Mouse (Mus musculus) stomach, embryonic 14.5 days (tissue): ENCODE measurements around the gene Med19. TPM values are rescaled to one million over a fixed set of nuclear protein-coding genes. Genes with fewer than 3 reads are reported as not detected.

ENCODE experiments used
- ATAC-seq: fragments of 200-750 bp; cut with Nextera tagmentation; 2 replicates; pipeline ENCODE4 v1.8.0; 2017; ENCODE audit warnings: low read depth, moderate TSS enrichment; ENCODE audit not compliant: insufficient number of reproducible peaks, insufficient read depth, low FRiP score
- H3K27ac ChIP-seq: fragments of 300-500 bp; sonication (generic); 2 replicates; pipeline ENCODE4 v1.5.1; 2014; ENCODE audit warnings: mild to moderate bottlenecking, low read length, moderate library complexity, mixed read lengths
- H3K27me3 ChIP-seq: fragments of 300-500 bp; sonication (generic); 2 replicates; pipeline ENCODE4 v1.6.1; 2014; ENCODE audit warnings: low read length, control low read depth, mixed read lengths; ENCODE audit not compliant: control insufficient read depth, insufficient read depth
- H3K36me3 ChIP-seq: fragments of 300-500 bp; sonication (generic); 2 replicates; pipeline ENCODE4 v1.6.1; 2014; ENCODE audit warnings: mild to moderate bottlenecking, control low read depth, low read length, moderate library complexity, mixed read lengths; ENCODE audit not compliant: control insufficient read depth, insufficient read depth
- H3K4me1 ChIP-seq: fragments of 300-500 bp; sonication (generic); 2 replicates; pipeline ENCODE4 v1.6.1; 2014; ENCODE audit warnings: low read length, control low read depth, mixed read lengths; ENCODE audit not compliant: control insufficient read depth, insufficient read depth
- H3K4me2 ChIP-seq: fragments of 300-500 bp; sonication (generic); replicated peaks from 2 replicates; pipeline ENCODE4 v1.6.1; 2014; ENCODE audit warnings: low read depth, low read length, control low read depth
- H3K4me3 ChIP-seq: fragments of 300-500 bp; sonication (generic); 2 replicates; pipeline ENCODE4 v1.5.1; 2014; ENCODE audit warnings: low read depth, low read length, control low read depth
- H3K9ac ChIP-seq: fragments of 300-500 bp; sonication (generic); replicated peaks from 2 replicates; pipeline ENCODE4 v1.6.1; 2014; ENCODE audit warnings: low read depth, mild to moderate bottlenecking, control low read depth, low read length, moderate library complexity, mixed read lengths
- H3K9me3 ChIP-seq: fragments of 300-500 bp; sonication (generic); 2 replicates; pipeline ENCODE4 v1.6.1; 2016; ENCODE audit warnings: low read depth, low read length, control low read depth; ENCODE audit not compliant: control insufficient read depth
- whole genome bisulfite sequencing: fragments of 180-500 bp; shearing (Covaris S2); extraction: QIAGEN DNeasy Blood & Tissue Kit; methylation state at CpG from one replicate; pipeline ENCODE4 v1.1.7; 2014; 5-methylcytosine and 5-hydroxymethylcytosine counted together
- polyA plus RNA-seq: library from polyadenylated mRNA; unstranded; fragments of >200 nt; fragmentation: Nextera tagmentation; extraction: Ambion mirVana; gene quantifications from 2 replicates; pipeline ENCODE4 v1.2.1, GENCODE M21; 2014

The Med19 gene
- polyA plus RNA-seq, 1 experiment from 2014 or later = 38.3 TPM

GRCm38 (mm10) chr2:84677270-84677967 is 783 bp upstream of the Med19 start:
- Histone ChIP-seq H3K27me3 (no peaks in the 10 kb centered on the region), H3K9ac (peak overlapping the region; percentile 39; the same call in 1 of the 2 replicates), H3K4me3 (peak overlapping the region; percentile 98), H3K9me3 (no peaks in the 10 kb centered on the region), H3K4me1 (peaks cover 13% of the 10 kb centered on the region; the same call in 1 of the 2 replicates), H3K4me2 (peak overlapping the region; percentile 50), H3K27ac (no peak overlapping the region), H3K36me3 (peaks cover 12% of the 10 kb centered on the region; the same call in 1 of the 2 replicates)
- peak; percentile 37; the same call in 1 of the 2 replicates for ATAC-seq
- 9% methylated on average over 22 of the region's 22 CpGs for WGBS

GRCm38 (mm10) chr2:84679016-84679415 is 814 bp downstream of the Med19 start, which contains the start of gene Tmx2:
Gene Tmx2, minus strand, starts transcription at chr2:84679140.
- 14% methylated on average over 8 of the region's 8 CpGs for WGBS
- H3K27me3 ChIP-seq = no peaks in the 10 kb centered on the region

DNA sequence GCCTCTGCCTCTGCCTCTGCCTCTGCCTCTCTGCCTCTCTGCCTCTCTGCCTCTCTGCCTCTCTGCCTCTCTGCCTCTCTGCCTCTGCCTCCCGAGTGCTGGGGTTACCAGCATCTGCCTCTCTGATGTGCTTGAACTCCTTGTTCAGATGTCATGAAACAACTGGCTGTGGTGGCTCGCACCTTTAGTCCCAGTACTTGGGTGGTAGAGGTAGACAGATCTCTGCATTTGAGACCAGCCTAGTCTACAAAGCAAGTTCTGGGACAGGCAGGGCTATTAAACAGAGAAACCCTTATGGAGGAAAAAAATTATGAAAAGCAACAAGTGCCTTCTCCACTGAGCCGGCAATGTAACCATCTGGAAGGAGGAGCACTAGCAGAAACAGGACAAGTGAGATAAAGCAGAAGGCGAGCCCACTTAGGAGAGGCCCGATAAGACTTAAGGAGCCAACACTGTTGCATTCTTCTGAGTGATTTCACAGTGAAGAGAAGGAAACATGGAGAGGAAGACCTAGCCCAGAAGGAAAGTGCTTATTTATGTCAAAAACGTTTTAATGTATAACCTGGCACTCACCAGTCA is 4.5 kb downstream of the Med19 start:
- no peak for ATAC-seq
- Histone ChIP-seq H3K9ac (no peak overlapping the region), H3K4me2 (no peak overlapping the region), H3K4me3 (no peak overlapping the region), H3K36me3 (peaks cover 24% of the 10 kb centered on the region; the same call in 1 of the 2 replicates), H3K27me3 (no peaks in the 10 kb centered on the region), H3K27ac (no peak overlapping the region), H3K4me1 (0 out of 2 replicates have a peak, but pooled peaks cover 8% of the 10 kb centered on the region), H3K9me3 (no peaks in the 10 kb centered on the region)
- WGBS = 64% methylated on average over 6 of the region's 6 CpGs

More at GRCm38 (mm10) chr2:84679016-84679415, 814 bp downstream of the Med19 start, which contains the start of gene Tmx2:
- Histone ChIP-seq H3K4me2 (peak within 1 kb of the TSS; percentile 80), H3K4me1 (peaks cover 13% of the 10 kb centered on the region; the same call in 1 of the 2 replicates), H3K4me3 (peak within 1 kb of the TSS; percentile 98), H3K36me3 (peaks cover 4% of the 10 kb centered on the region; the same call in 1 of the 2 replicates), H3K27ac (peak within 1 kb of the TSS; percentile 79), H3K9me3 (no peaks in the 10 kb centered on the region), H3K9ac (peak within 1 kb of the TSS; percentile 77)
- no peak for ATAC-seq

GRCm38 (mm10) chr2:84688080-84688844 is 10.1 kb downstream of the Med19 start:
- 67% methylated on average over 2 of the region's 2 CpGs for WGBS
- Histone ChIP-seq H3K36me3 (peaks cover 71% of the 10 kb centered on the region), H3K9me3 (no peaks in the 10 kb centered on the region), H3K4me3 (no peak overlapping the region), H3K9ac (no peak overlapping the region), H3K4me1 (no peaks in the 10 kb centered on the region), H3K27me3 (no peaks in the 10 kb centered on the region), H3K27ac (no peak overlapping the region), H3K4me2 (no peak overlapping the region)
- ATAC-seq = no peak

DNA sequence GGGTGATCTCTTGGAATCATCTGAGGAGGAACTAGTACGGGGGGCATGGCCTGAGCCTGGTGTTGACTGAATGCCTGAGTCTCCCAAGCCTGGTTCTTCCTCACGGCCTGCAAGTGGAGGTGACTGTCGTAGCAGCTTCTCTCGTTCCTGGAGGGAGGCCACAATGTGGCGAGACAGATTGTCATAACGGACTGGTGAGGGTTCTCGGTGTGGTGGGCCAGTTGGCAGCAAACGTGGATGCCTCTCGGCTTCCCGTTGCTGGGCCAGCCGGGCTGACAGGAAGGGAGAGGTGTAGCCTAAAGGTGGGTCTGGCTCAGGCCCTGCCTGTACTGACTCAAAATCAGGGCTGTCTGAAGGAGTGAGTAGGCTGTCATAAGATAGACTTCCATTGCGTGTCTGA is 11.8 kb downstream of the Med19 start:
- H3K4me2 ChIP-seq = no peak overlapping the region
- H3K36me3 ChIP-seq = peaks cover 83% of the 10 kb centered on the region
- no peak overlapping the region for H3K9ac ChIP-seq
- H3K27me3 ChIP-seq = no peaks in the 10 kb centered on the region
- H3K4me3 ChIP-seq = no peak overlapping the region
- no peaks in the 10 kb centered on the region for H3K9me3 ChIP-seq
- 93% methylated on average over 12 of the region's 12 CpGs for WGBS
- no peak for ATAC-seq
- no peak overlapping the region for H3K27ac ChIP-seq
- H3K4me1 ChIP-seq = no peaks in the 10 kb centered on the region

- H3K27ac ChIP-seq = no peak overlapping the region
- no peaks in the 10 kb centered on the region for H3K4me1 ChIP-seq
- no peak overlapping the region for H3K4me3 ChIP-seq
- 82% methylated on average over 5 of the region's 5 CpGs for WGBS
- ATAC-seq = peak; percentile 63; the same call in 1 of the 2 replicates
- H3K9ac ChIP-seq = no peak overlapping the region
- H3K9me3 ChIP-seq = no peaks in the 10 kb centered on the region
- peaks cover 56% of the 10 kb centered on the region for H3K36me3 ChIP-seq
- no peak overlapping the region for H3K4me2 ChIP-seq
- H3K27me3 ChIP-seq = no peaks in the 10 kb centered on the region
These were observed 16.9 kb downstream of the Med19 start for GRCm38 (mm10) chr2:84695007-84695695.

GRCm38 (mm10) chr2:84703497-84703896 is 25.3 kb downstream of the Med19 start:
- ATAC-seq = no peak
- Histone ChIP-seq H3K4me1 (0 out of 2 replicates have a peak, but pooled peaks cover 4% of the 10 kb centered on the region), H3K9ac (no peak overlapping the region), H3K27ac (no peak overlapping the region), H3K4me3 (no peak overlapping the region), H3K9me3 (no peaks in the 10 kb centered on the region), H3K4me2 (no peak overlapping the region), H3K27me3 (no peaks in the 10 kb centered on the region), H3K36me3 (peaks cover 30% of the 10 kb centered on the region)
- WGBS = 91% methylated on average over 1 of the region's 1 CpGs

DNA sequence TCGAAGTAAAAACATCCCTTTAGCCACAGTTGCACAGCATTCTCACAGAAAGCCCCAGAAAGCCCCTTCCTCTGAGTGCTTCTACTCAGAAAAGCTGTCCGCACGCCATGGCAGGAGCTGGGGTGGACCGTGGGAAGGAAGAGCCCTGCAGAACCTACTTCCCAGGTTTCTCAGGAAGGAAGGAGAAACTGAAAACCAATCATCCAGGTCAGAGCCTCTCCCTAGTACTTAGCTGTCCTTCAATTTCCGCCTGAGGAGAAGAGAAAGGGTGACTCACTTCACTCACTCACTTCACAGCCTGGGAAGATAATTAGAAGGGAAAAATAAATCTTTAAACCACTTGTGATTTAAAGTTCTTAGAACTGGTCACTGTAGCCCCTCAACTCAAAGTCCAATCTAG is 26.1 kb downstream of the Med19 start:
- no peak overlapping the region for H3K4me2 ChIP-seq
- H3K4me3 ChIP-seq = no peak overlapping the region
- peak overlapping the region; percentile 63; the same call in 1 of the 2 replicates for H3K27ac ChIP-seq
- H3K36me3 ChIP-seq = peaks cover 35% of the 10 kb centered on the region
- ATAC-seq = no peak
- 84% methylated on average over 5 of the region's 5 CpGs for WGBS
- H3K4me1 ChIP-seq = 0 out of 2 replicates have a peak, but pooled peaks cover 4% of the 10 kb centered on the region
- H3K9ac ChIP-seq = no peak overlapping the region
- no peaks in the 10 kb centered on the region for H3K27me3 ChIP-seq
- H3K9me3 ChIP-seq = no peaks in the 10 kb centered on the region
